Mouse (Mus musculus) granulocyte monocyte progenitor cell, adult 5-6 weeks (primary cell): ENCODE data around the gene Tldc2. TPM values are rescaled to one million over a fixed set of nuclear protein-coding genes. Genes with fewer than 3 reads are reported as not detected.

Source experiments
- ATAC-seq: replicated peaks from 2 replicates; pipeline ENCODE4 v1.8.0; 2016; ENCODE audit warnings: mild to moderate bottlenecking, moderate TSS enrichment, inconsistent platforms; ENCODE audit not compliant: poor library complexity, severe bottlenecking
- total RNA-seq, 2 experiments: library from RNA; stranded (forward) in 1 of 2; stranded (reverse) in 1 of 2; fragments of 200-712, 200-1000 nt in 1 of 2; fragments of >200 nt in 1 of 2; fragmentation: Nextera tagmentation in 1 of 2; gene quantifications; 2 replicates each; pipeline ENCODE4 v1.2.3; 2014 to 2017

Gene Tldc2
- total RNA-seq, 2 experiments from 2014 or later: not detected

- no peak for ATAC-seq
Observed at GRCm38 (mm10) chr2:157139251-157139802, 52.5 kb downstream of the Tldc2 start.

GRCm38 (mm10) chr2:157141962-157142361, 55.1 kb downstream of the Tldc2 start:
- peak; percentile 47 for ATAC-seq

GRCm38 (mm10) chr2:157144132-157144531, 57.3 kb downstream of the Tldc2 start:
- no peak for ATAC-seq

- no peak for ATAC-seq
Observed at GRCm38 (mm10) chr2:157145173-157145572, 58.3 kb downstream of the Tldc2 start.

Other genes with a start within 250 kb of the Tldc2 start
- gene Tgif2, start 247.0 kb upstream of the Tldc2 start, total RNA-seq (2014; fragmentation: Nextera tagmentation): 5.3 and 13.0 TPM in 2 replicates
- gene Tgif2, start 247.0 kb upstream of the Tldc2 start, total RNA-seq (2017): 11.8 and 13.4 TPM in 2 replicates
- 0.43 and 1.1 TPM in 2 replicates for gene 4930518I15Rik, start 229.1 kb upstream of the Tldc2 start, total RNA-seq (2014; fragmentation: Nextera tagmentation)
- gene 4930518I15Rik, start 229.1 kb upstream of the Tldc2 start, total RNA-seq (2017): 0.41 and 0.47 TPM in 2 replicates
- 308 and 310 TPM in 2 replicates for gene Rab5if, start 223.9 kb upstream of the Tldc2 start, total RNA-seq (2014; fragmentation: Nextera tagmentation)
- 250 and 257 TPM in 2 replicates for gene Rab5if, start 223.9 kb upstream of the Tldc2 start, total RNA-seq (2017)
- gene Sla2, start 199.9 kb upstream of the Tldc2 start, total RNA-seq (2014; fragmentation: Nextera tagmentation): not detected in 2 replicates
- gene Sla2, start 199.9 kb upstream of the Tldc2 start, total RNA-seq (2017): 1.1 and 1.2 TPM in 2 replicates
- gene Ndrg3, start 95.0 kb upstream of the Tldc2 start, total RNA-seq (2014; fragmentation: Nextera tagmentation): 25.7 and 28.1 TPM in 2 replicates
- gene Ndrg3, start 95.0 kb upstream of the Tldc2 start, total RNA-seq (2017): 22.5 and 25.1 TPM in 2 replicates
- 17.8 and 23.9 TPM in 2 replicates for gene Dsn1, start 79.9 kb upstream of the Tldc2 start, total RNA-seq (2014; fragmentation: Nextera tagmentation)
- 36.9 and 50.6 TPM in 2 replicates for gene Dsn1, start 79.9 kb upstream of the Tldc2 start, total RNA-seq (2017)
- gene Soga1, start 7.8 kb upstream of the Tldc2 start, total RNA-seq (2014; fragmentation: Nextera tagmentation): 4.4 and 5.7 TPM in 2 replicates
- gene Soga1, start 7.8 kb upstream of the Tldc2 start, total RNA-seq (2017): 2.5 TPM in 2 replicates
- 65.3 and 71.3 TPM in 2 replicates for gene Samhd1, start 48.2 kb downstream of the Tldc2 start, total RNA-seq (2014; fragmentation: Nextera tagmentation)
- 77.6 and 88.2 TPM in 2 replicates for gene Samhd1, start 48.2 kb downstream of the Tldc2 start, total RNA-seq (2017)
- 58.6 and 76.1 TPM in 2 replicates for gene Rbl1, start 117.5 kb downstream of the Tldc2 start, total RNA-seq (2014; fragmentation: Nextera tagmentation)
- gene Rbl1, start 117.5 kb downstream of the Tldc2 start, total RNA-seq (2017): 80.7 and 89.9 TPM in 2 replicates
- 313 and 340 TPM in 2 replicates for gene Rpn2, start 192.0 kb downstream of the Tldc2 start, total RNA-seq (2014; fragmentation: Nextera tagmentation)
- gene Rpn2, start 192.0 kb downstream of the Tldc2 start, total RNA-seq (2017): 342 and 366 TPM in 2 replicates
- 0.19 and 0.23 TPM in 2 replicates for gene Mroh8, start 192.5 kb downstream of the Tldc2 start, total RNA-seq (2014; fragmentation: Nextera tagmentation)
- 0.09 and 0.36 TPM in 2 replicates for gene Mroh8, start 192.5 kb downstream of the Tldc2 start, total RNA-seq (2017)